16 mouse cellular contexts compared by ENCODE assay signal in the genomic region with DNA sequence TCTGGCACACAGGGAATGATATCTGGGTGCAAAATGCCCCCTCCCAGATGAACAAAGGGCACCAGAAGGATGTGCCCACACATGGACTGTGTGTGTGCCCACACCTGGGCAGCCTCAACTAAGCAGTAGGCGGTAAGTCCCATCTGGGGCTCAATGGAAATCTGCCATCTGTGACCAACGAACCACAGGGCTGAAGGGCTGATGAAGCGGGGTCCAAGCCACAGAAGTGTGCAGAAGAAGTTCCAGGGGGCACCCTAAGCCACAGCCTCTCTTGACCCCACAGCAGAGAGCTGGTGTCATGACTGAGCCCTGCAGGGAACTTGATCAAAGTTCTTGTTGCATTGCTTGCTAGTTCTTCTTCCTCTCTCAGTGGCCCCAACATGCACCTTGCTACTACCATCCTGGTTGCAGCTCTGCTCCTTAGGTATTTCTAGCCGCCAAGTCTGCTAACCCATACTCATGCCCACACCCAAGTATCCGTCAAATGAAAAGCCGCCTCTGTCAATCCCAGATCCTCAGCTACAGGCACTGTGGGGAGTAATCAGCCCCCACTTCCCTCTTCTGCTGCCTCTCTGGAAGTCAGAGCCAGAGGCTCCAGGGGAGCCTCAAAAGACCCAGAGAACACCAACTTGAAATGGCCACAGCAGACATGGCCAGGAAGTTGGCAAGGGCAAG. TPM values are rescaled to one million over a fixed set of nuclear protein-coding genes. Genes with fewer than 3 reads are reported as not detected.
DNase-seq lines count a peak whose midpoint lies in the region; ATAC-seq and TF ChIP-seq lines count a peak whose summit lies in the region.
"Had no signal": no experiment of that assay in that cellular context is flagged by ENCODE, and none has a peak within 500 bp of the region (broad histone marks: within the 10 kb centered on the region; RNA-seq: fewer than 3 reads in every experiment).

No protein-coding gene starts in this region.

- no peak for TF ChIP-seq CTCF in G1E (IDR thresholded peaks at IDR 0.05; ENCODE audit: low read depth, low read length)
- TF ChIP-seq CTCF in hindbrain, postnatal 0 days (IDR thresholded peaks at IDR 0.05; ENCODE audit: low read depth): no peak

- peak overlapping the region; percentile 86 for H3K27ac ChIP-seq in kidney, embryonic 16.5 days (ENCODE audit: low read length)
- no peak overlapping the region for H3K27ac ChIP-seq in hindbrain, postnatal 0 days
- H3K27ac ChIP-seq: hindbrain, embryonic 13.5 days; neural tube, embryonic 13.5 days had no signal

- no peak for ATAC-seq in kidney, embryonic 16.5 days (ENCODE audit: low FRiP score, low TSS enrichment)
- peak; percentile 22 for ATAC-seq in G1E (ENCODE audit: extremely low read depth, insufficient number of reproducible peaks, low FRiP score, poor library complexity, severe bottlenecking)
- peak; percentile 52 for ATAC-seq in granulocyte monocyte progenitor cell, adult 5-6 weeks (replicated peaks; ENCODE audit: poor library complexity, severe bottlenecking)
- ATAC-seq in megakaryocyte progenitor cell, adult 5-6 weeks (replicated peaks; ENCODE audit: poor library complexity): peak; percentile 45
- ATAC-seq in hindbrain, postnatal 0 days: no peak
- ATAC-seq: midbrain, embryonic 16.5 days had no signal

- H3K9ac ChIP-seq in kidney, embryonic 16.5 days (replicated peaks; ENCODE audit: low read length): no peak overlapping the region
- H3K9ac ChIP-seq in hindbrain, postnatal 0 days (replicated peaks; ENCODE audit: low read length): no peak overlapping the region
- H3K9ac ChIP-seq: hindbrain, embryonic 13.5 days; lung, embryonic 15.5 days; neural tube, embryonic 13.5 days had no signal

- WGBS in kidney, embryonic 16.5 days: 83% methylated on average over 6 of the region's 6 CpGs
- 83% methylated on average over 6 of the region's 6 CpGs for WGBS in hindbrain, postnatal 0 days

- H3K4me3 ChIP-seq in kidney, embryonic 16.5 days (ENCODE audit: low read length): no peak overlapping the region
- no peak overlapping the region for H3K4me3 ChIP-seq in G1E (ENCODE audit: low read depth, low read length)
- no peak overlapping the region for H3K4me3 ChIP-seq in hindbrain, postnatal 0 days (ENCODE audit: low read length)
- H3K4me3 ChIP-seq: hindbrain, embryonic 13.5 days; limb, embryonic 10.5 days; lung, embryonic 15.5 days; neural tube, embryonic 13.5 days had no signal

- H3K4me2 ChIP-seq in kidney, embryonic 16.5 days (replicated peaks; ENCODE audit: low read depth, low read length): no peak overlapping the region
- H3K4me2 ChIP-seq in hindbrain, postnatal 0 days (ENCODE audit: low read depth, low read length): no peak overlapping the region
- H3K4me2 ChIP-seq: heart, embryonic 11.5 days; hindbrain, embryonic 13.5 days; lung, embryonic 15.5 days; neural tube, embryonic 13.5 days had no signal

- no peaks in the 10 kb centered on the region for H3K36me3 ChIP-seq in kidney, embryonic 16.5 days (ENCODE audit: insufficient read depth, low read length)
- H3K36me3 ChIP-seq in G1E (replicated peaks): no peaks in the 10 kb centered on the region
- no peaks in the 10 kb centered on the region for H3K36me3 ChIP-seq in hindbrain, postnatal 0 days (ENCODE audit: insufficient read depth, low read length)
- H3K36me3 ChIP-seq: hindbrain, embryonic 13.5 days; limb, embryonic 10.5 days; lung, embryonic 15.5 days; neural tube, embryonic 13.5 days had no signal

- peaks cover 64% of the 10 kb centered on the region for H3K4me1 ChIP-seq in kidney, embryonic 16.5 days (ENCODE audit: insufficient read depth, low read length)
- peaks cover 24% of the 10 kb centered on the region for H3K4me1 ChIP-seq in G1E (ENCODE audit: insufficient read depth, low read depth, low read length)
- 0 out of 2 replicates have a peak, but pooled peaks cover under 1% of the 10 kb centered on the region for H3K4me1 ChIP-seq in hindbrain, postnatal 0 days (ENCODE audit: insufficient read depth, low read length)

- no peaks in the 10 kb centered on the region for H3K27me3 ChIP-seq in kidney, embryonic 16.5 days (ENCODE audit: insufficient read depth, low read length)
- H3K27me3 ChIP-seq in G1E (ENCODE audit: insufficient read depth, low read length): no peaks in the 10 kb centered on the region; the same call in 1 of the 2 replicates
- no peaks in the 10 kb centered on the region for H3K27me3 ChIP-seq in hindbrain, postnatal 0 days (ENCODE audit: insufficient read depth, low read length)
- H3K27me3 ChIP-seq: hindbrain, embryonic 13.5 days; lung, embryonic 15.5 days; neural tube, embryonic 13.5 days had no signal

- no peak for DNase-seq in kidney, adult 18-20 months
- peak; percentile 40 for DNase-seq in G1E (ENCODE audit: low spot score)
- no peak for DNase-seq in hindbrain, postnatal 0 days (ENCODE audit: low spot score)
- no peak for DNase-seq in adrenal gland, postnatal 4 days (ENCODE audit: low spot score in 2 of 2)
- DNase-seq: adrenal gland, adult 8-10 months; cerebellum, adult 8-10 months; thymus, postnatal 25 days had no signal

- no peaks in the 10 kb centered on the region for H3K9me3 ChIP-seq in kidney, embryonic 16.5 days (ENCODE audit: low read length)
- H3K9me3 ChIP-seq in G1E (replicated peaks): no peaks in the 10 kb centered on the region
- H3K9me3 ChIP-seq in hindbrain, postnatal 0 days (ENCODE audit: low read length): no peaks in the 10 kb centered on the region
- H3K9me3 ChIP-seq: hindbrain, embryonic 13.5 days; limb, embryonic 10.5 days; lung, embryonic 15.5 days; neural tube, embryonic 13.5 days had no signal

RNA-seq across cellular contexts. Expression of gene Itpk1, which starts 58.7 kb away (rescaled TPM):
- 23.9 and 24.5 TPM in 2 replicates for polyA plus RNA-seq in kidney, embryonic 16.5 days (2015; fragmentation: Nextera tagmentation; extraction: Ambion mirVana)
- total RNA-seq in G1E (2014; fragmentation: Nextera tagmentation): 2.5 and 4.4 TPM in 2 replicates
- 2.7 and 3.0 TPM in 2 replicates for total RNA-seq in G1E (2017)
- polyA plus RNA-seq in G1E (2012): 4.6 and 6.4 TPM in 2 replicates
- total RNA-seq in granulocyte monocyte progenitor cell, adult 5-6 weeks (2014; fragmentation: Nextera tagmentation): 19.1 and 26.0 TPM in 2 replicates
- total RNA-seq in granulocyte monocyte progenitor cell, adult 5-6 weeks (2017): 13.0 and 16.4 TPM in 2 replicates
- 8.6 and 10.5 TPM in 2 replicates for total RNA-seq in megakaryocyte progenitor cell, adult 5-6 weeks (2015)
- total RNA-seq in megakaryocyte progenitor cell, adult 5-6 weeks (2017): 15.1 and 15.3 TPM in 2 replicates
- 69.0 and 73.9 TPM in 2 replicates for total RNA-seq in hindbrain, postnatal 0 days (2014; rRNA removed)
- polyA plus RNA-seq in hindbrain, postnatal 0 days (2015; fragmentation: Nextera tagmentation; extraction: Ambion mirVana): 34.1 and 35.7 TPM in 2 replicates
- 10 to 100 TPM; 46.6 to 57.7 TPM for total RNA-seq in adrenal gland, postnatal 4 days (2021)

Comparison
In these comparisons a context has a peak if more than half of its experiments do, and no peak if none do; other contexts are left out.
1. ATAC-seq: peak in G1E (single experiment), granulocyte monocyte progenitor cell, adult 5-6 weeks (single experiment) and megakaryocyte progenitor cell, adult 5-6 weeks (single experiment); none in kidney, embryonic 16.5 days (single experiment) and hindbrain, postnatal 0 days (single experiment).